Mouse (Mus musculus) midbrain, postnatal 0 days (tissue): ENCODE measurements around the gene Rbm20. TPM values are rescaled to one million over a fixed set of nuclear protein-coding genes. Genes with fewer than 3 reads are reported as not detected.

ENCODE experiments used
- ATAC-seq: fragments of 200-750 bp; cut with Nextera tagmentation; 2 replicates; pipeline ENCODE4 v1.8.0; 2017; ENCODE audit warnings: moderate number of reproducible peaks, mild to moderate bottlenecking, moderate TSS enrichment, moderate library complexity; ENCODE audit not compliant: low FRiP score
- DNase-seq: peaks from one replicate; pipeline ENCODE4 v3.0.0-alpha.2; 2015; ENCODE audit warnings: low spot score
- H3K27ac ChIP-seq: fragments of 300-500 bp; sonication (generic); 2 replicates; pipeline ENCODE4 v1.5.1; 2014; ENCODE audit warnings: low read depth, mild to moderate bottlenecking, low read length, mixed read lengths
- H3K27me3 ChIP-seq: fragments of 300-500 bp; sonication (generic); 2 replicates; pipeline ENCODE4 v1.6.1; 2014; ENCODE audit warnings: low read length, control low read depth, mixed read lengths; ENCODE audit not compliant: insufficient read depth
- H3K36me3 ChIP-seq: fragments of 300-500 bp; sonication (generic); 2 replicates; pipeline ENCODE4 v1.6.1; 2014; ENCODE audit warnings: low read length, control low read depth, mixed read lengths; ENCODE audit not compliant: insufficient read depth
- H3K4me1 ChIP-seq: fragments of 300-500 bp; sonication (generic); 2 replicates; pipeline ENCODE4 v1.6.1; 2014; ENCODE audit warnings: mild to moderate bottlenecking, control low read depth, antibody characterized with exemption, low read length, mixed read lengths; ENCODE audit not compliant: insufficient read depth
- H3K4me2 ChIP-seq: fragments of 300-500 bp; sonication (generic); 2 replicates; pipeline ENCODE4 v1.6.1; 2014; ENCODE audit warnings: low read depth, mild to moderate bottlenecking, low read length, mixed read lengths; ENCODE audit not compliant: poor library complexity, severe bottlenecking
- H3K4me3 ChIP-seq: fragments of 300-500 bp; sonication (generic); 2 replicates; pipeline ENCODE4 v1.5.1; 2014; ENCODE audit warnings: low read depth, mild to moderate bottlenecking, low read length, moderate library complexity
- H3K9ac ChIP-seq: fragments of 300-500 bp; sonication (generic); replicated peaks from 2 replicates; pipeline ENCODE4 v1.6.1; 2014; ENCODE audit warnings: mild to moderate bottlenecking, low read length, moderate library complexity, mixed read lengths; ENCODE audit not compliant: poor library complexity, severe bottlenecking
- H3K9me3 ChIP-seq: fragments of 300-500 bp; sonication (generic); 2 replicates; pipeline ENCODE4 v1.6.1; 2016; ENCODE audit warnings: low read length, control low read depth
- CTCF ChIP-seq: IDR thresholded peaks from 2 replicates; pipeline ENCODE4 v1.5.1; 2016; ENCODE audit warnings: antibody characterized with exemption, mild to moderate bottlenecking
- WGBS: fragments of 180-500 bp; shearing (Covaris S2); extraction: QIAGEN DNeasy Blood & Tissue Kit; methylation state at CpG from one replicate; pipeline ENCODE4 v1.1.7; 2014; 5-methylcytosine and 5-hydroxymethylcytosine counted together
- polyA plus RNA-seq: library from polyadenylated mRNA; unstranded; fragments of >200 nt; fragmentation: Nextera tagmentation; extraction: Ambion mirVana; gene quantifications from 2 replicates; pipeline ENCODE4 v1.2.1, GENCODE M21; 2015
- total RNA-seq: library from RNA; depleted of rRNA; stranded (reverse); fragments of >200 nt; gene quantifications from 2 replicates; pipeline ENCODE4 v1.2.3, GENCODE M21; 2014

Gene Rbm20
- total and polyA plus RNA-seq, 2 experiments from 2014 or later = 0.75 to 2.0 TPM

DNA sequence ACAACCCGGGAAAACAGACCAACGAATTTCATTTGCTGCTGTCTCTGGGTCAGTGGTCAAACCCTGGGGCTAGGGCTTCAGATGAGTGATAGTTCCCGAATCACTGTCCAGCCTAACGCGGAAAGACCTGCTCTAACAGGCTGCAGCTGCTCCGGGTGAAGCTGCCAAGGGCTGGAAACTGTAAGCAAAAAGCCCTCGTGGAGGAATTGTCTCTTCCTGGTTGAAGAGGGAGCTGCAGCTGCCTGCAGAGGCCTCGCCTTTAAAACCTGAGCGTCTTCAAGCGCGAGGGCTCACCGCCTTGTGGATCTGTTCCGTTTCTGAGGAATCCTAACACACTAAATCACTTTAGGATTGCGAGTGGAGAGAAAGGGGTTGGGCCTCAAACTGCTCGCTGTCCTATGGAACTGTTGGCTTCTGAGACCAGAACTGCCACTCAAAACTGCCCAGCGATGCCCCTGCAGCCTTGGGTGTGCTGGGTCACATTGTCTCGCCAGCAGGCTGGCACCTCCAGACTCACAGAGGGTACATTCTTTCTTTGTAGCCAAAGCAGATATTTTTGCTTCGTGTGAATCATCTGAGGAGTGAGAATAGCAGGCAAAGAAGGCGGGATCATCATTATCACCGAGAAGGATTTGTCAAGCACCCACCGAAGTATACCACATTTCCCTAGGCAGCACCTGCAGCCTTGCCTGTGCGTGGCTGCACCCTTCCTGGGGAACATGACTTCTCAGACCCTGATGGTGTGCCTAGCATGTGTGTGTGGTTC lies 74.5 kb downstream of the Rbm20 start:
- Histone ChIP-seq H3K9me3 (no peaks in the 10 kb centered on the region), H3K4me1 (no peaks in the 10 kb centered on the region), H3K27me3 (no peaks in the 10 kb centered on the region; the same call in 1 of the 2 replicates), H3K4me2 (no peak overlapping the region), H3K27ac (no peak overlapping the region), H3K36me3 (no peaks in the 10 kb centered on the region), H3K9ac (no peak overlapping the region), H3K4me3 (no peak overlapping the region)
- no peak for DNase-seq
- WGBS = 76% methylated on average over 22 of the region's 22 CpGs
- ATAC-seq = no peak
- no peak for TF ChIP-seq CTCF

DNA sequence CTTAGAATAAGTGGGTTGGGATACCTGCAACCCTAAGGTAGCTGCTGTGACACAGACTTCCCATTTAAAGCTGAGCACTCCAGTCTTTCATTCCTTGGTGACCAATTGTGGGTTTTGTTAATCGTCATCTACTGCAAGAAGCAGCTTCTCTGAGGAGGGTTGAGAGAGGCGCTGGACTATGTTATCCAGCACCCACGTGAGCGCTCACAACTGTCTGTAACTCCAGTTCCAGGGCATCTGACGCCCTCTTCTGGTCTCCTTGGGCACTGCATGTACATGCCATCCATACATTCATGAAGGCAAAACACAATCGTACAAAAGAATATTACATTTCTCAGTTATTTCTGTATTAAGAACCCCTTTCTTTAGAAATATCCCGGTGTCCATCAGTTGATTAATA lies 75.9 kb downstream of the Rbm20 start:
- 56% methylated on average over 7 of the region's 7 CpGs for WGBS
- no peak overlapping the region for H3K4me3 ChIP-seq
- no peaks in the 10 kb centered on the region for H3K36me3 ChIP-seq
- H3K9me3 ChIP-seq = no peaks in the 10 kb centered on the region
- H3K27me3 ChIP-seq = no peaks in the 10 kb centered on the region; the same call in 1 of the 2 replicates
- no peak overlapping the region for H3K9ac ChIP-seq
- ATAC-seq = no peak
- H3K4me2 ChIP-seq = no peak overlapping the region
- no peak for DNase-seq
- H3K27ac ChIP-seq = no peak overlapping the region
- no peaks in the 10 kb centered on the region for H3K4me1 ChIP-seq
- peak; percentile 45 for TF ChIP-seq CTCF

DNA sequence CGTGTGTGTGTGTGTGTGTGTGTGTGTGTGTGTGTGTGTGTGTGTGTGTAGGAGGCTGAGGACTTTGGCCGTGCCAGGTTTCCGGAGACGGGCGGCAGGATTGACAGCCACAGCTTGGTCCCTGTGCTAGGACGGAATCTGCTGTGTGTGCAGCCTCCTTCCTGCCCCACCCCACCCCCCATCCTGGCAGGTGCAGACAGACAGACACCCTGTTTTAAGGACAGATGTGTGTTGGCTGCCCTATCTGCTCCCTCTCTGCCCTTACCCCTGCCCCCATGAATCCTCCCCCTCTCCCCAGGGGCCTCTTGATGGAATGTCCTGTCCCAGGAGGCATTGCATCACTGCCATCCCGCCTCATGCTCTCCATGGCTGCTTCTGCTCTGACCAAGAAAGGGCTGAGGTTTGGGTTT lies 77.3 kb downstream of the Rbm20 start:
- no peak overlapping the region for H3K4me2 ChIP-seq
- H3K36me3 ChIP-seq = no peaks in the 10 kb centered on the region
- no peak for TF ChIP-seq CTCF
- no peak overlapping the region for H3K9ac ChIP-seq
- no peaks in the 10 kb centered on the region; the same call in 1 of the 2 replicates for H3K27me3 ChIP-seq
- no peaks in the 10 kb centered on the region for H3K4me1 ChIP-seq
- H3K27ac ChIP-seq = no peak overlapping the region
- H3K9me3 ChIP-seq = no peaks in the 10 kb centered on the region
- H3K4me3 ChIP-seq = no peak overlapping the region
- 80% methylated on average over 7 of the region's 7 CpGs for WGBS
- no peak for DNase-seq
- no peak for ATAC-seq

DNA sequence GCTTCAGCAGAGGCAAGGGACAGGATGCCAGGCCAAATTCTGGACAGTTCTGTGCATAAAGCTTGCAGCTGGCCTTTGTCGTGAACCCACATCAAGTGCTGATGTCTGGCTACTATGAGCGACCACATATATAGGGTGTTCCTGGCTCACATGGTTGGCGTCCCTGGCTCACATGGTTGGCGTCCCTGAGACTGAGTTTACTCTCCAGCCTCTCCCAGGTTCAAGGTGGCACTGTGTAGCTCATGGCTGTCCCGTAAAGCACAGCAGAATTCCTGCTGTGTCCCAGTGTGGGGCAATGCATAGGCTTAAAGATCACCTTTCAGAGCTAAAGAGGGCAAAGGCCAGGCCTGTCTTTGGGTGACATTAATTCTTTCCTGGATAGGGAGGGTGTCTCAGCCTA lies 78.2 kb downstream of the Rbm20 start:
- TF ChIP-seq CTCF = no peak
- H3K4me3 ChIP-seq = no peak overlapping the region
- H3K36me3 ChIP-seq = no peaks in the 10 kb centered on the region
- ATAC-seq (no peak), DNase-seq (no peak)
- H3K9me3 ChIP-seq = no peaks in the 10 kb centered on the region
- WGBS = 80% methylated on average over 5 of the region's 5 CpGs
- H3K4me1 ChIP-seq = no peaks in the 10 kb centered on the region
- no peaks in the 10 kb centered on the region; the same call in 1 of the 2 replicates for H3K27me3 ChIP-seq
- no peak overlapping the region for H3K27ac ChIP-seq
- H3K4me2 ChIP-seq = no peak overlapping the region
- H3K9ac ChIP-seq = no peak overlapping the region

DNA sequence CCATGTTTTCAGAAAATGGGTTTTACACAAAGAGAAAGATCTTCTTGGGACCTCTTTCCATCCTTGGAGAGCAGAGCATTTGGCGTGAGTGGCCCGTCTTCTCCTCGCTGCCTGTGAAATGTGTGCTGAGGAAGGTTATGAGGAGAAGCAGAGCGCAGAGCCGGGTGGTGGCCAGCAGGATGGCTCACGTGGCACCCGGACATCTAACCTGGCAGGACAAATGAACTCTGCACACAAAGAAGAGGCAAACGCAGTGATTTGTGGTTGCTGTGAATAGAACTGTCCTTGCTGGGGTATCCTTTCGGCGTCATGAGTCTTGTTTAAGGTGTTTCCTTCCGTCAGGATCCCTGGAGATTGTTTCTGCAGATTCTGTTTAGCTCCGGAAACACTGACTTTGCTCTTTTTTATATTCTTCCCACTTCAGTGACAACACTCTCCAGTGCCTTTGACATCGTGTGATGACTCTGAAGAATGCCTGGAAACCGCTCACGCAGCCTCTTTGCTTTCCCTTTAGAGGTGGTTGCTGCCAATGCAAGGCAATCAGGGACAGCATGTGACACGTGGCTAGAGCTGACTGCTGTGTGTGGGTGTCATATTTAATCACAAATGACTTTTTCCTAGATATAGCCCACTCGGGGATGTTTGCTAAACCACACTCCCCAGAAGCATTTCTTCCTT lies 80.5 kb downstream of the Rbm20 start:
- 82% methylated on average over 17 of the region's 17 CpGs for WGBS
- ATAC-seq (no peak), DNase-seq (no peak)
- Histone ChIP-seq H3K9me3 (no peaks in the 10 kb centered on the region), H3K9ac (no peak overlapping the region), H3K36me3 (no peaks in the 10 kb centered on the region), H3K4me2 (no peak overlapping the region), H3K27me3 (no peaks in the 10 kb centered on the region), H3K27ac (no peak overlapping the region), H3K4me1 (no peaks in the 10 kb centered on the region), H3K4me3 (no peak overlapping the region)
- TF ChIP-seq CTCF = no peak

DNA sequence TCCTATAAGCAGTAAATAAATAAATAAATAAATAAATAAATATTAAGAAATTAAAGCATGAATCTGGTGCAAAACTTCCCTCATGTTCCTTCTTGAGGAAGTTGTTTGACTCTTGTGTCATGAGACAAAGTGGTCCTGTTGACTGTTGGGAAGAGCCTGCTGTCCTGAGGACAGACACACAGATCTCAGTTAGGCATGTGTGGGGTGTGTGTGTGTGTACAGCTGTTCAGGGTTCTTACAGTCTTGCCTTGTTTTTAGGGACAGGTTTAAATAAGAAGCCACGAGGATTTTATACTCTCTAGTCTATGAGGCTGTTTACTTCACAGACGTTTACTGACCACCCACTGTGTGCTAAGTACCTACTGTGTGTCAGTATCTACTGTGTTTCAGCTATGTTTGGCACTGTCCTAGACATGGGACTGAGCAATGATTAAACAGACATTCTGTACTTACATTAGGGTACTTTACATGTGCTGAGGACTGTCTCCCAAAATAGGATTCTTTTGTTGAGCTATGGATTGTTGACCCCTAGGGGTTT lies 81.8 kb downstream of the Rbm20 start:
- no peak for ATAC-seq
- Histone ChIP-seq H3K4me1 (no peaks in the 10 kb centered on the region), H3K36me3 (no peaks in the 10 kb centered on the region), H3K4me2 (no peak overlapping the region), H3K9ac (no peak overlapping the region), H3K27ac (no peak overlapping the region), H3K9me3 (no peaks in the 10 kb centered on the region), H3K27me3 (no peaks in the 10 kb centered on the region), H3K4me3 (no peak overlapping the region)
- DNase-seq = no peak
- WGBS = 75% methylated on average over 2 of the region's 2 CpGs
- TF ChIP-seq CTCF = no peak
